Mouse (Mus musculus) liver, embryonic 15.5 days (tissue): ENCODE data around the gene Cbx4. TPM values are rescaled to one million over a fixed set of nuclear protein-coding genes. Genes with fewer than 3 reads are reported as not detected.
A peak's percentile ranks its signal among the peaks of the same experiment; 100 is the strongest.

Experiments used
- ATAC-seq: fragments of 200-750 bp; cut with Nextera tagmentation; 2 replicates; pipeline ENCODE4 v1.8.0; 2017; ENCODE audit warnings: moderate number of reproducible peaks, mild to moderate bottlenecking, moderate library complexity; ENCODE audit not compliant: insufficient read depth
- H3K27ac ChIP-seq: fragments of 300-500 bp; sonication (generic); replicated peaks from 2 replicates; pipeline ENCODE4 v1.5.1; 2015; ENCODE audit warnings: mild to moderate bottlenecking, inconsistent platforms
- H3K27me3 ChIP-seq: fragments of 300-500 bp; sonication (generic); 2 replicates; pipeline ENCODE4 v1.6.1; 2015; ENCODE audit warnings: mild to moderate bottlenecking, inconsistent platforms
- H3K36me3 ChIP-seq: fragments of 300-500 bp; sonication (generic); replicated peaks from 2 replicates; pipeline ENCODE4 v1.6.1; 2015; ENCODE audit warnings: moderate library complexity, mild to moderate bottlenecking, inconsistent platforms
- H3K4me1 ChIP-seq: fragments of 300-500 bp; sonication (generic); replicated peaks from 2 replicates; pipeline ENCODE4 v1.6.1; 2015; ENCODE audit warnings: inconsistent platforms
- H3K4me2 ChIP-seq: fragments of 300-500 bp; sonication (generic); 2 replicates; pipeline ENCODE4 v1.6.1; 2015; ENCODE audit warnings: moderate library complexity, mild to moderate bottlenecking, inconsistent platforms
- H3K4me3 ChIP-seq: fragments of 300-500 bp; sonication (generic); replicated peaks from 2 replicates; pipeline ENCODE4 v1.5.1; 2015; ENCODE audit warnings: mild to moderate bottlenecking, inconsistent platforms
- H3K9ac ChIP-seq: fragments of 300-500 bp; sonication (generic); 2 replicates; pipeline ENCODE4 v1.6.1; 2015; ENCODE audit warnings: moderate library complexity, mild to moderate bottlenecking, inconsistent platforms
- H3K9me3 ChIP-seq: fragments of 300-500 bp; sonication (generic); replicated peaks from 2 replicates; pipeline ENCODE4 v1.6.1; 2016; ENCODE audit warnings: inconsistent platforms
- WGBS: fragments of 180-500 bp; shearing (Covaris S2); methylation state at CpG from one replicate; pipeline ENCODE4 v1.1.7; 2015; ENCODE audit warnings: mixed read lengths; ENCODE audit not compliant: insufficient replicate concordance; 5-methylcytosine and 5-hydroxymethylcytosine counted together
- polyA plus RNA-seq: library from polyadenylated mRNA; unstranded; fragments of >200 nt; fragmentation: Nextera tagmentation; extraction: Ambion mirVana; gene quantifications from 2 replicates; pipeline ENCODE4 v1.2.1, GENCODE M21; 2015

Gene Cbx4
- polyA plus RNA-seq, 1 experiment from 2014 or later: 2.9 TPM

GRCm38 (mm10) chr11:119082638-119083599 is 3.1 kb downstream of the Cbx4 start:
- H3K9me3 ChIP-seq: no peaks in the 10 kb centered on the region
- peaks cover 73% of the 10 kb centered on the region for H3K4me1 ChIP-seq
- peaks cover 9% of the 10 kb centered on the region for H3K36me3 ChIP-seq
- peak overlapping the region; percentile 76 for H3K4me2 ChIP-seq
- peak overlapping the region; percentile 68; the same call in 1 of the 2 replicates for H3K4me3 ChIP-seq
- ATAC-seq: no peak
- WGBS: 31% methylated on average over 20 of the region's 20 CpGs
- H3K9ac ChIP-seq: no peak overlapping the region
- H3K27me3 ChIP-seq: peaks cover 53% of the 10 kb centered on the region
- H3K27ac ChIP-seq: no peak overlapping the region

GRCm38 (mm10) chr11:119081839-119082637 is 4.0 kb downstream of the Cbx4 start:
- H3K36me3 ChIP-seq: peaks cover 9% of the 10 kb centered on the region
- H3K9me3 ChIP-seq: no peaks in the 10 kb centered on the region
- no peak overlapping the region for H3K27ac ChIP-seq
- 44% methylated on average over 21 of the region's 21 CpGs for WGBS
- no peak for ATAC-seq
- H3K4me1 ChIP-seq: peaks cover 65% of the 10 kb centered on the region
- no peak overlapping the region for H3K9ac ChIP-seq
- peaks cover 44% of the 10 kb centered on the region for H3K27me3 ChIP-seq
- H3K4me3 ChIP-seq: no peak overlapping the region
- no peak overlapping the region for H3K4me2 ChIP-seq

GRCm38 (mm10) chr11:119081148-119081838 is 4.7 kb downstream of the Cbx4 start:
- ATAC-seq: no peak
- Histone ChIP-seq H3K9ac (no peak overlapping the region), H3K27me3 (peaks cover 37% of the 10 kb centered on the region), H3K9me3 (no peaks in the 10 kb centered on the region), H3K4me2 (no peak overlapping the region), H3K36me3 (peaks cover 9% of the 10 kb centered on the region), H3K4me1 (peaks cover 59% of the 10 kb centered on the region), H3K27ac (no peak overlapping the region), H3K4me3 (no peak overlapping the region)
- 77% methylated on average over 47 of the region's 47 CpGs for WGBS

- Histone ChIP-seq H3K27me3 (peaks cover 30% of the 10 kb centered on the region), H3K4me2 (no peak overlapping the region), H3K36me3 (peaks cover 9% of the 10 kb centered on the region), H3K9me3 (no peaks in the 10 kb centered on the region), H3K27ac (no peak overlapping the region), H3K4me3 (no peak overlapping the region), H3K4me1 (peaks cover 59% of the 10 kb centered on the region), H3K9ac (no peak overlapping the region)
- WGBS: 70% methylated on average over 33 of the region's 33 CpGs
- no peak for ATAC-seq
These were observed 5.4 kb downstream of the Cbx4 start for GRCm38 (mm10) chr11:119080461-119081147.

- Histone ChIP-seq H3K4me1 (peaks cover 54% of the 10 kb centered on the region), H3K4me3 (no peak overlapping the region), H3K27me3 (peaks cover 22% of the 10 kb centered on the region), H3K9me3 (no peaks in the 10 kb centered on the region), H3K36me3 (peaks cover 9% of the 10 kb centered on the region), H3K27ac (no peak overlapping the region), H3K9ac (no peak overlapping the region), H3K4me2 (0 out of 2 replicates have a peak overlapping the region, but pooled peaks have one; percentile 35)
- WGBS: 40% methylated on average over 7 of the region's 7 CpGs
- no peak for ATAC-seq
These were observed 6.6 kb downstream of the Cbx4 start for GRCm38 (mm10) chr11:119079445-119079837.

- Histone ChIP-seq H3K4me1 (peaks cover 48% of the 10 kb centered on the region), H3K27me3 (peaks cover 22% of the 10 kb centered on the region), H3K4me2 (peak overlapping the region; percentile 35), H3K4me3 (no peak overlapping the region), H3K27ac (no peak overlapping the region), H3K36me3 (peaks cover 9% of the 10 kb centered on the region), H3K9ac (no peak overlapping the region), H3K9me3 (no peaks in the 10 kb centered on the region)
- 34% methylated on average over 26 of the region's 27 CpGs for WGBS
- ATAC-seq: peak; percentile 17; the same call in 1 of the 2 replicates
These were observed 7.2 kb downstream of the Cbx4 start for GRCm38 (mm10) chr11:119078691-119079444.

GRCm38 (mm10) chr11:119077755-119078154 is 8.3 kb downstream of the Cbx4 start:
- no peak for ATAC-seq
- Histone ChIP-seq H3K9me3 (no peaks in the 10 kb centered on the region), H3K4me1 (peaks cover 37% of the 10 kb centered on the region), H3K4me2 (no peak overlapping the region), H3K27ac (no peak overlapping the region), H3K4me3 (no peak overlapping the region), H3K9ac (no peak overlapping the region), H3K27me3 (peaks cover 20% of the 10 kb centered on the region), H3K36me3 (peaks cover 9% of the 10 kb centered on the region)
- 65% methylated on average over 4 of the region's 4 CpGs for WGBS

- no peak overlapping the region for H3K4me2 ChIP-seq
- WGBS: 16% methylated on average over 5 of the region's 5 CpGs
- H3K4me1 ChIP-seq: peaks cover 23% of the 10 kb centered on the region
- H3K36me3 ChIP-seq: peaks cover 4% of the 10 kb centered on the region
- no peak for ATAC-seq
- peaks cover 33% of the 10 kb centered on the region for H3K27me3 ChIP-seq
- no peak overlapping the region for H3K9ac ChIP-seq
- H3K4me3 ChIP-seq: no peak overlapping the region
- H3K27ac ChIP-seq: no peak overlapping the region
- no peaks in the 10 kb centered on the region for H3K9me3 ChIP-seq
These were observed 10.2 kb downstream of the Cbx4 start for GRCm38 (mm10) chr11:119075805-119076204.

- Histone ChIP-seq H3K36me3 (no peaks in the 10 kb centered on the region), H3K27ac (no peak overlapping the region), H3K9me3 (no peaks in the 10 kb centered on the region), H3K4me1 (peaks cover 8% of the 10 kb centered on the region), H3K4me3 (no peak overlapping the region), H3K9ac (no peak overlapping the region), H3K27me3 (peaks cover 33% of the 10 kb centered on the region), H3K4me2 (no peak overlapping the region)
- WGBS: 60% methylated on average over 6 of the region's 6 CpGs
- no peak for ATAC-seq
These were observed 12.1 kb downstream of the Cbx4 start for GRCm38 (mm10) chr11:119073876-119074433.
